Mouse (Mus musculus) cerebellum, adult 2 months (tissue): ENCODE data around the gene Zfhx3.

Experiments used
- CTCF ChIP-seq: fragments of 200-500 bp; IDR thresholded peaks from 2 replicates; pipeline ENCODE4 v1.5.1; 2011; ENCODE audit warnings: low read depth, mild to moderate bottlenecking, control low read depth, low read length, moderate library complexity, borderline replicate concordance; ENCODE audit not compliant: insufficient read depth
- POLR2A ChIP-seq: fragments of 200-500 bp; IDR thresholded peaks from 2 replicates; pipeline ENCODE4 v1.6.1; 2011; ENCODE audit warnings: low read length, control low read depth, borderline replicate concordance; ENCODE audit not compliant: insufficient read depth

- TF ChIP-seq CTCF (no peak), POLR2A (no peak)
Observed at GRCm38 (mm10) chr8:108363856-108364255, 421.4 kb downstream of the Zfhx3 start.
